Mouse (Mus musculus): ENCODE results near the gene Ppih.

DNA sequence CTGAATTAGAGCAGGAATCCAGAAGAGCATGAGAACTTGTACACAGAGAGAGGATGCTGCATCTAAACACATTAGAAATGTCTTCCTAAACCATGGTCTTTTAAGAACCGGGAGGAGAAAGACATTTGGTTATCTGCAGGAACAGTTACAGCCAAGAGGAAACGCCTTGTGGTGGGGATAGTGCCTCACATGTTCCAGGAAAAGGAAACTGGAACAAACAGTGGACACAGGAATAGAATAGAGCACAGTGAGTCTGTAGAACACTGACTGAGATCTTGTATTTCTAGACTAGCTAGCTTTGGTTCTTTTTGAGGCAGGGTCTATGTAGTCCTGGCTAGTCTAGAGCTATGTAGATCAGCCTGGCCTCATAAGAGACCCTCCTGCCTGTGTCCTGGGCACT lies 45.1 kb downstream of the Ppih start:
- TF ChIP-seq EP300 (IDR thresholded peaks at IDR 0.05; ENCODE audit: low read depth) (peak; percentile 51), CTCF (IDR thresholded peaks at IDR 0.05; ENCODE audit: low read depth) (no peak)
